Mouse (Mus musculus) thymus, adult 2 months (tissue): ENCODE data around the gene Morc4.

ENCODE experiments used
- CTCF ChIP-seq: fragments of 200-500 bp; IDR thresholded peaks from 2 replicates; pipeline ENCODE4 v1.5.1; 2012; ENCODE audit warnings: mild to moderate bottlenecking, control low read depth, low read length, moderate library complexity, borderline replicate concordance; ENCODE audit not compliant: control insufficient read depth, poor library complexity, insufficient read depth; ENCODE audit errors: extremely low read depth
- POLR2A ChIP-seq: fragments of 200-500 bp; IDR thresholded peaks from 2 replicates; pipeline ENCODE4 v1.6.1; 2012; ENCODE audit warnings: mild to moderate bottlenecking, low read length, control low read depth, moderate library complexity; ENCODE audit not compliant: control insufficient read depth, poor library complexity, insufficient read depth; ENCODE audit errors: extremely low read depth

DNA sequence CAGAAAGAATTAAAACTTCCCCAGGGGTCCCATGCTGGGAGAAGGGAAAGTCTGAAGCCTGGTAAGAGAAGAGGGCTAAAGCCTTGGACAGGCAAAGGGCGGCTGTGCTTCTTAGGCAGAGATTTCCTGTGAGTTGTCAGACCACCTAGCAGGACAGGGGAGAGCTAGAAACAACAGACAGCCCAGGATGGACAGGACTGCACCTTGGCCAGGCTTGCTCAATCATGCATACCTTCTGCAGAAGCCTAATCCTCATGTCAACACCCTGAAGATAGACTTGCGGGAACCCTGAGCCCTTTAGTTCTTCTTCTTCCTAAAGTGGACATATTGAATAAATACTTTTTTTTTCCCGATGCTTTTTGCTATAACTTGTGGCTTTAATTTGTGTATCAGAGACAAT, 71.5 kb downstream of the Morc4 start:
- TF ChIP-seq POLR2A (no peak), CTCF (no peak)
